Mouse (Mus musculus) c-Kit-negative CD71-positive TER-119-positive erythroid progenitor cells, embryonic 14.5 days (primary cell): ENCODE measurements around the gene Rab3il1.

Experiments used
- DNase-seq: peaks from one replicate; pipeline ENCODE4 v3.0.0-alpha.2; 2013; ENCODE audit warnings: low read depth, low spot score

Rab3il1 gene

GRCm38 (mm10) chr19:10060783-10061590 lies 59.5 kb downstream of the Rab3il1 start:
- DNase-seq: no peak

GRCm38 (mm10) chr19:10061624-10062023 lies 60.2 kb downstream of the Rab3il1 start:
- DNase-seq: no peak

- no peak for DNase-seq
These were observed 60.8 kb downstream of the Rab3il1 start for GRCm38 (mm10) chr19:10062292-10062691.

- DNase-seq: no peak
These were observed 61.4 kb downstream of the Rab3il1 start for GRCm38 (mm10) chr19:10062862-10063261.

- no peak for DNase-seq
These were observed 62.9 kb downstream of the Rab3il1 start for GRCm38 (mm10) chr19:10064173-10065012.

GRCm38 (mm10) chr19:10065465-10066188 lies 64.2 kb downstream of the Rab3il1 start:
- DNase-seq: no peak

GRCm38 (mm10) chr19:10066189-10066500 lies 64.7 kb downstream of the Rab3il1 start:
- DNase-seq: no peak

- no peak for DNase-seq
These were observed 65.0 kb downstream of the Rab3il1 start for GRCm38 (mm10) chr19:10066502-10066901.

- DNase-seq: no peak
These were observed 66.2 kb downstream of the Rab3il1 start for GRCm38 (mm10) chr19:10067701-10068100.

GRCm38 (mm10) chr19:10070186-10070980 lies 68.9 kb downstream of the Rab3il1 start:
- no peak for DNase-seq

- DNase-seq: no peak
These were observed 69.7 kb downstream of the Rab3il1 start for GRCm38 (mm10) chr19:10071166-10071565.

GRCm38 (mm10) chr19:10071892-10072291 lies 70.4 kb downstream of the Rab3il1 start:
- DNase-seq: no peak

- DNase-seq: no peak
These were observed 71.7 kb downstream of the Rab3il1 start for GRCm38 (mm10) chr19:10073145-10073544.

- DNase-seq: no peak
These were observed 76.9 kb downstream of the Rab3il1 start for GRCm38 (mm10) chr19:10078392-10078791.

- no peak for DNase-seq
These were observed 78.9 kb downstream of the Rab3il1 start for GRCm38 (mm10) chr19:10080384-10080783.

- no peak for DNase-seq
These were observed 80.6 kb downstream of the Rab3il1 start for GRCm38 (mm10) chr19:10082105-10082504.

GRCm38 (mm10) chr19:10085454-10085853 lies 84.0 kb downstream of the Rab3il1 start:
- DNase-seq: no peak

- no peak for DNase-seq
These were observed 85.5 kb downstream of the Rab3il1 start for GRCm38 (mm10) chr19:10086976-10087375.
